ENCODE assay signal across 17 mouse cellular contexts in genomic region chr2:84222049-84222448, GRCm38 (mm10).
"Had no signal": no experiment of that assay in that cellular context is flagged by ENCODE, and none has a peak within 500 bp of the region (broad histone marks: within the 10 kb centered on the region; RNA-seq: fewer than 3 reads in every experiment).

No protein-coding gene starts in this region.

- H3K9me3 ChIP-seq: midbrain, embryonic 10.5 days; midbrain, embryonic 13.5 days; midbrain, embryonic 15.5 days; neural tube, embryonic 13.5 days; neural tube, embryonic 15.5 days; stomach, embryonic 15.5 days had no signal

- H3K36me3 ChIP-seq: midbrain, embryonic 10.5 days; midbrain, embryonic 13.5 days; midbrain, embryonic 15.5 days; neural tube, embryonic 13.5 days; neural tube, embryonic 15.5 days; stomach, embryonic 15.5 days had no signal

- H3K27me3 ChIP-seq: midbrain, embryonic 13.5 days; midbrain, embryonic 15.5 days; neural tube, embryonic 13.5 days; neural tube, embryonic 15.5 days; stomach, embryonic 15.5 days had no signal

- H3K27ac ChIP-seq: midbrain, embryonic 10.5 days; midbrain, embryonic 13.5 days; midbrain, embryonic 15.5 days; neural tube, embryonic 13.5 days; neural tube, embryonic 15.5 days; stomach, embryonic 15.5 days; stomach, postnatal 0 days had no signal

- ATAC-seq: midbrain, embryonic 13.5 days; midbrain, embryonic 15.5 days had no signal

- H3K4me1 ChIP-seq: midbrain, embryonic 10.5 days; midbrain, embryonic 13.5 days; midbrain, embryonic 15.5 days; neural tube, embryonic 13.5 days; neural tube, embryonic 15.5 days; stomach, embryonic 15.5 days had no signal

- DNase-seq: lung, adult 18-20 months; lung, embryonic 14.5 days; lung, postnatal 10 days; lung, postnatal 4 days; retina, postnatal 1 day; right cerebral cortex, adult 18-20 months; right cerebral cortex, postnatal 14 days; thymus, postnatal 14 days; thymus, postnatal 36 days had no signal

- H3K4me3 ChIP-seq: midbrain, embryonic 10.5 days; midbrain, embryonic 13.5 days; midbrain, embryonic 15.5 days; myocyte; neural tube, embryonic 13.5 days; neural tube, embryonic 15.5 days; stomach, embryonic 15.5 days had no signal

- H3K4me2 ChIP-seq: lung, embryonic 14.5 days; midbrain, embryonic 13.5 days; midbrain, embryonic 15.5 days; neural tube, embryonic 13.5 days; neural tube, embryonic 15.5 days; stomach, embryonic 15.5 days had no signal

- H3K9ac ChIP-seq: lung, embryonic 14.5 days; midbrain, embryonic 13.5 days; midbrain, embryonic 15.5 days; neural tube, embryonic 13.5 days; neural tube, embryonic 15.5 days; stomach, embryonic 15.5 days had no signal
